Mouse (Mus musculus) adrenal gland, adult 18-20 months (tissue): ENCODE measurements around the gene Rarg. TPM values are rescaled to one million over a fixed set of nuclear protein-coding genes. Genes with fewer than 3 reads are reported as not detected.
A peak's percentile ranks its signal among the peaks of the same experiment; 100 is the strongest.

Experiments
- DNase-seq, 2 experiments: peaks; one replicate each; pipeline ENCODE4 v3.0.0; 2021 to 2022; ENCODE audit warnings: low spot score in 2 of 2
- total RNA-seq, 2 experiments: library from RNA; stranded (reverse); gene quantifications; 1 replicate in 1 of 2; 2 replicates in 1 of 2; pipeline ENCODE4 v1.2.3; 2021

Gene Rarg
- total RNA-seq, 2 experiments from 2014 or later, result 21.7 to 27.2 TPM

GRCm38 (mm10) chr15:102258581-102259253 lies 1.4 kb upstream of the Rarg start:
- DNase-seq, result no peak

- DNase-seq, result no peak
These were observed 756 bp upstream of the Rarg start for GRCm38 (mm10) chr15:102258076-102258470.

GRCm38 (mm10) chr15:102256431-102257201 lies 701 bp downstream of the Rarg start:
- no peak for DNase-seq

- no peak for DNase-seq
These were observed 1.6 kb downstream of the Rarg start for GRCm38 (mm10) chr15:102255547-102256255.

- no peak for DNase-seq
These were observed 6.8 kb downstream of the Rarg start for GRCm38 (mm10) chr15:102250521-102250920.

- DNase-seq, result no peak
These were observed 7.3 kb downstream of the Rarg start for GRCm38 (mm10) chr15:102249967-102250366.

- DNase-seq, result no peak
These were observed 8.0 kb downstream of the Rarg start for GRCm38 (mm10) chr15:102249251-102249691.

DNA sequence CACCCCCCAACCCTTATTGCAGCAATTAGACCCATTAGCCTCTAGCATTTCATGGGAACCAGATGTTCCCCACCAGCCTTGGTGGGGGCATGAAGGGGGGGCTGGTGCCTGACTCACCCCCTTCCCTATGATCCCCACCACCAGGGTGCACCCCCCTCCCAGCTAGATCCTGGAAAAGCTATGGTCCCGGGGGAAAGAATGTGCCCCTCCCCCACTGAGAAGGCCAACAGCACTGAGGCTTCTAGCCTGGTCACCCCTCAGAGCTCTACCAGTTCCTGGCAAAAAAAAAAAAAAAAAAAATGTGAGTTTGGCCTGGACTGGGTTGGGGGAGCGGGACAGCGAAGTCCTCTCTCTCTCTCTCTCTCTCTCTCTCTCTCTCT lies 8.5 kb downstream of the Rarg start:
- DNase-seq, result no peak

GRCm38 (mm10) chr15:102248131-102248811 lies 9.0 kb downstream of the Rarg start:
- no peak for DNase-seq

DNA sequence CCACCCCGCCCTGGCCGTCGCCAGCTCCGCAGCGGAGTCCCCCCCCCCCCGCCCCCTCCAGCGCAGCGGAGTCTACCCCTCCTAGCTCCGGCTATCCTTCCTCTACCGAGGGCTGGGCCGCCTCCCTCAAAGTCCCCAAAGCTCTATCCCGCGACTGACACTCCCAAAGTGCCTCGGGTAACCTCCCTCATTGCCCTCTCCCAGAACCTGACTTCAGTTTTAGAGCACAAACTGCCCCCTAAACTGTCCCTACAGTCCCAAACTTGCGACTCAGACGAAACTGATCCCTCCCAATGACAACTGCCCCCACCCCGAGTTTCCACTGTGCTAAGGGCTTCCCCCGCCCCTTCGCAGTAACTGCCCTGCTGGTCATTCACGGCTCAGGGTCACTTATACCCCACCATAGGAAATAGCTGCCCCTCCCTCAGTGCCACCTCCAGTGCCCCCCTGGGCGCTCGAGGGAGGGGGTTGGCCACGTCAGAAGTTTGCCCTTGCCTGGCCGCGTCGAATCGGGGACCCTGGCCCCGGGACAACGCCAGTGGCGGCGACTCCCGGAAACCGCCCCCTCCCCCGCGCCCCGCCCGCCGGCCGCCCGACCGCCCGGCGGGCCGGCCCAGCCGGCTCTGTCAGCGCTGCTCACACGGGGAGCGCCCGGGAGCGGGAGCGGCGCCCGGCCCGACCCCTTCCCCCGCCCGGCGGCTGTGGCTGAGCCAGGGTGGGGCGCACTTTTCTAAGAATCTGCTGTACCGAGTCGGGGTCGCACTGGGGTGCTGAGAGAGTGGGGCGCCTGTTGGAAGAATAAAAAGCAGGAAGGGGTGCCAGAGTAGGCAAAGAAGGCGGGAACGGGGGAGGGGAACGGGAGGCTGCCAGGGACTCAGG lies 9.8 kb downstream of the Rarg start:
- DNase-seq, result peak; percentile 73 to 77

DNA sequence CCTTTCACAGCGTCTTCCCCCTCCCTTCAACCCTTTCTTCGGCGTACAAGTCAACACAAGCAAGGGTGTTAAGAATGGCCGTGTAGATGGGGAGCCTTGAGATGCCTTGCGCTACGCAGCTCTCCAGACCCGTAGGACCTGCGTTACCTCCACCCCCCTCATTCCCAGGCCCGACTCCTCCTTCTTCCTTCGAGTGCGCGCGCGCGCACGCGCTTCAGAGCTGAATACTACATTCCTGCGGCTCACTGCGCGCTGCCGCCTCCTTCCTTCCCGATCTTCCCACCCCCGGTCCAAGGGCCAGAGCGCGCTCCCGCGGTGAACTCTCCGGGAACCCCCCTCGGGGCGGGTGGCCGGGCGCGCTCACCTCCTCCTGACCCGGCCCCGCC lies 10.5 kb downstream of the Rarg start:
- peak; percentile 89 for DNase-seq

- peak; percentile 51 to 64 for DNase-seq
These were observed 11.2 kb downstream of the Rarg start for GRCm38 (mm10) chr15:102245891-102246741.

GRCm38 (mm10) chr15:102245461-102245881 lies 11.8 kb downstream of the Rarg start:
- DNase-seq, result no peak

- no peak for DNase-seq
These were observed 12.8 kb downstream of the Rarg start for GRCm38 (mm10) chr15:102244306-102245191.

DNA sequence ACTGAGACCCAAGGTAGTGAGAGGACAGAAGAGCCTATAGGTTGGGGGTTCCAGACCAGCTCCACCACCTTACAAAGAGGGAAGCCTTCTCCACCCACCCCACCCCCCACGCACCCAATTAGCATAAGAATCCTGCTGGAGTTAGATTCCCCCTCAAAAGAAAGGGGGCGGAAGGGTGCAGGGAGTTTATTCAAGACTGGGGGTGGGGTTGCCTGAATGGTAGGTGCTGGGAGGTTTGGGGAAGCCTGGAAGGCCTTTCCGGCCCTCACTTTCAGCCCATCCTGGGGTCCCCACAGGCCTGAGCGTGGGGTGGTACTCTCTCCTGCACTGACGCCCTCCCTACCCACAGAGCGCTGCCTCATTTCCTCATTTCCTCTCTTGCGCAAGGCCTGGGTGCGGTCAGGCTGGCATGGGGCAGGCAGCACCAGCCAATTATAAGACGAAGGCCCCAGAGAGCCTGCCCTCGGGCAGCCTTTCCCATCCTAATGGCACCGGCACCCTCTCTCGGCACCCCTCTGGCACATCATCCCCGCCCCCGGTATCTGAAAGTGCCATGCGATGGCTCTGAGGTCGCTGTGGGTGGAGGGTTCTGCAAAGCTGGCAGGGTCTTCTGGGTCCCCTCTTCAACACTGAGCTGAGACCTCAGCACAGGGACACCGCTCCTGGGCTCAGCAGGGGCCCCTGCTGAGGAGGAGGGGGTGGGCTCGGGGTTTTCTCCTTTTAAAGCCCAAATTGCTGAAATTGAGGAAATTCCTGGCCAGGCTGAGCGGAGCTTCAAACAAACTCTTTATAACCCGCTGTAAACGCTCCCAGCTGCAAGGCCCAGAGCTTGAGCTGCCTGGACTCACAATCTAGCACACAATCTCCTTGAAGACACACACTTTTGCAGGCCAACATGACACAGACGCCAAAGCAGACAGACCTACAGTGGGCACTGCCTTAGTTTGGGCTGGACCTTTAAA lies 13.8 kb downstream of the Rarg start:
- DNase-seq, result peak; percentile 51 to 69

DNA sequence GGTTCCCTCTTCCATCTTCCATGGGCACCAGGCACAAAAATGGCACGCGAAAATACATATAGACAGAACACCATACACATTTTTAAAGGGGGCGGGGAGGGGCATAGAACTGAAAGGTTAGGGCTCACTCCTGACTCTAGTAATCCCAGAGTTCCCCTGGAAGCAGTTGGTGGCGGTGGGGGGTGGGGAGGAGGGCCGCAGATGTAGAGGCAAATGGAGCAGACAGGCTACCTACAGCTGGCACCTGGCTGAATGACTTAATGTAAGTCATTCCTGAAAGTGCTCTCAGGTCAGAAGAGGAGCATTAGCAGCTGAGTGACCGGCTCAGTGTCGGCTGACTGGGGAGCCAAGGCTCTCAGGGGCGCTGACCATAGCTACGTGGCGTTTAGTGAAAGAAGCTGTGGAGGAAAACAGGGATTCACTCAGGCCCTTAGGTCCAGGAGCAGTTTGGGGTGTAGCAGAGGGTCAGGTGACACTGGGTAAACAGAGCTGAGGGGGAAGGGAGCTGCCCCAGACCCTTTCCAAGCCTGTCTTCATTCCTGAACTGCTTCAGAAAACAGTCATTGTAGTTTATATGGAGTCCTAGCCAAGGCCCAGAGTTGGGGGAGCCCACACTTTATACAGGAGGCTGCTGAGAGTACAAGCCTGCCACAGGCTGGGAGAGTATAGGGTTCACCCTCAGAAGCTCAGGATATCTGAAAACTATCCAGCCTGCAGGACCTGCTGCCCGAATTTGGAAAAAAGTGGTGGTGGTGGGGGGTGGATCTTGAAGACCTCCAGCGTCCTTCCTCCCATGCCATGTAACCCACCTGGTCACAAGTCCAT lies 14.7 kb downstream of the Rarg start:
- no peak for DNase-seq
